Mouse (Mus musculus) myocyte (in vitro differentiated cells): Measurements from ENCODE around the gene Terf2ip.

Source experiments
- MYOD1 ChIP-seq, 3 experiments: IDR thresholded peaks; one replicate each; pipeline ENCODE4 v1.6.1; 2011; ENCODE audit warnings: control low read depth in 2 of 3, low read depth in 2 of 3, mild to moderate bottlenecking in 2 of 3, moderate library complexity in 1 of 3; ENCODE audit not compliant: insufficient read length in 2 of 3, control insufficient read depth in 1 of 3
- POLR2A ChIP-seq: IDR thresholded peaks from one replicate; pipeline ENCODE4 v1.6.1; 2011; ENCODE audit warnings: low read depth, mild to moderate bottlenecking, control low read depth, moderate library complexity; ENCODE audit not compliant: insufficient read length

- no peak for TF ChIP-seq POLR2A
- no peak for TF ChIP-seq MYOD1 (IDR thresholded peaks at IDR 0.05; ENCODE audit: control insufficient read depth in 1 of 3, insufficient read length in 2 of 3, low read depth in 2 of 3)
These were observed 33.1 kb upstream of the Terf2ip start for GRCm38 (mm10) chr8:111978147-111978546.
